Comparison of ENCODE assay signal across 12 mouse cellular contexts in genomic region chr4:129516925-129517324, GRCm38 (mm10). TPM values are rescaled to one million over a fixed set of nuclear protein-coding genes. Genes with fewer than 3 reads are reported as not detected.
DNase-seq lines count a peak whose midpoint lies in the region; ATAC-seq and TF ChIP-seq lines count a peak whose summit lies in the region.
"Had no signal": no experiment of that assay in that cellular context is flagged by ENCODE, and none has a peak within 500 bp of the region (broad histone marks: within the 10 kb centered on the region; RNA-seq: fewer than 3 reads in every experiment).

No protein-coding gene starts in this region.

- TF ChIP-seq POLR2A in limb, embryonic 14.5 days (IDR thresholded peaks at IDR 0.05; ENCODE audit: borderline replicate concordance, extremely low read depth, insufficient read depth, insufficient read length): no peak

- no peaks in the 10 kb centered on the region for H3K9me3 ChIP-seq in forebrain, embryonic 13.5 days (replicated peaks)
- no peaks in the 10 kb centered on the region for H3K9me3 ChIP-seq in forebrain, postnatal 0 days (ENCODE audit: low read length)
- no peaks in the 10 kb centered on the region for H3K9me3 ChIP-seq in limb, embryonic 14.5 days (ENCODE audit: control insufficient read depth, low read length)

- H3K27me3 ChIP-seq in forebrain, embryonic 13.5 days: no peaks in the 10 kb centered on the region
- H3K27me3 ChIP-seq in forebrain, postnatal 0 days (ENCODE audit: insufficient read depth, low read length): no peaks in the 10 kb centered on the region
- no peaks in the 10 kb centered on the region for H3K27me3 ChIP-seq in limb, embryonic 14.5 days (ENCODE audit: control insufficient read depth, insufficient read depth, low read length)

- TF ChIP-seq CTCF in forebrain, postnatal 0 days (IDR thresholded peaks at IDR 0.05; ENCODE audit: low read depth): no peak

- 0 out of 2 replicates have a peak overlapping the region, but pooled peaks have one; percentile 28 for H3K4me2 ChIP-seq in forebrain, embryonic 13.5 days
- H3K4me2 ChIP-seq in forebrain, postnatal 0 days (ENCODE audit: low read depth): no peak overlapping the region
- H3K4me2 ChIP-seq in limb, embryonic 14.5 days (replicated peaks; ENCODE audit: low read depth, low read length, severe bottlenecking): no peak overlapping the region

- 51% methylated on average over 2 of the region's 2 CpGs for WGBS in forebrain, embryonic 13.5 days
- 62% methylated on average over 2 of the region's 2 CpGs for WGBS in forebrain, postnatal 0 days
- 28% methylated on average over 2 of the region's 2 CpGs for WGBS in limb, embryonic 14.5 days

- peaks cover 66% of the 10 kb centered on the region for H3K36me3 ChIP-seq in forebrain, embryonic 13.5 days (ENCODE audit: poor library complexity, severe bottlenecking)
- H3K36me3 ChIP-seq in forebrain, postnatal 0 days (ENCODE audit: insufficient read depth): peaks cover 35% of the 10 kb centered on the region
- peaks cover 58% of the 10 kb centered on the region for H3K36me3 ChIP-seq in limb, embryonic 14.5 days (ENCODE audit: control insufficient read depth, insufficient read depth, low read length)

- H3K4me1 ChIP-seq in forebrain, embryonic 13.5 days: peaks cover 25% of the 10 kb centered on the region
- H3K4me1 ChIP-seq in forebrain, postnatal 0 days (ENCODE audit: insufficient read depth): no peaks in the 10 kb centered on the region
- peaks cover 6% of the 10 kb centered on the region; the same call in 1 of the 2 replicates for H3K4me1 ChIP-seq in limb, embryonic 14.5 days (ENCODE audit: control insufficient read depth, insufficient read depth, low read length)

- no peak overlapping the region for H3K9ac ChIP-seq in forebrain, embryonic 13.5 days
- H3K9ac ChIP-seq in forebrain, postnatal 0 days: no peak overlapping the region
- no peak overlapping the region for H3K9ac ChIP-seq in limb, embryonic 14.5 days (ENCODE audit: low read depth, low read length, severe bottlenecking)

- ATAC-seq in forebrain, embryonic 13.5 days: no peak
- no peak for ATAC-seq in forebrain, postnatal 0 days
- ATAC-seq in limb, embryonic 14.5 days (ENCODE audit: low FRiP score, low read depth): no peak

- peak overlapping the region; percentile 16; the same call in 1 of the 2 replicates for H3K27ac ChIP-seq in forebrain, embryonic 13.5 days
- no peak overlapping the region for H3K27ac ChIP-seq in forebrain, postnatal 0 days (ENCODE audit: low read depth, low read length)
- H3K27ac ChIP-seq in limb, embryonic 14.5 days (replicated peaks; ENCODE audit: low read depth, low read length): 0 out of 2 replicates have a peak overlapping the region, but pooled peaks have one; percentile 38

- no peak for DNase-seq in forebrain, postnatal 0 days
- peak; percentile 54 for DNase-seq in urinary bladder, postnatal 25 days (ENCODE audit: low spot score)
- no peak for DNase-seq in urinary bladder, postnatal 10 days (ENCODE audit: low spot score)
- no peak for DNase-seq in limb, embryonic 14.5 days (ENCODE audit: low spot score)
- DNase-seq in Muller cell, postnatal 12 days (ENCODE audit: inconsistent ontology term): no peak
- no peak for DNase-seq in right cerebral cortex, postnatal 14 days
- DNase-seq in ovary, postnatal 10 days (ENCODE audit: low spot score): no peak
- DNase-seq: liver had no signal

- H3K4me3 ChIP-seq in forebrain, embryonic 13.5 days: no peak overlapping the region
- no peak overlapping the region for H3K4me3 ChIP-seq in forebrain, postnatal 0 days (ENCODE audit: low read depth, low read length)
- H3K4me3 ChIP-seq in limb, embryonic 14.5 days (replicated peaks; ENCODE audit: low read length): no peak overlapping the region
- H3K4me3 ChIP-seq: myocyte had no signal

RNA-seq across cellular contexts. Expression of gene Marcksl1, which starts 3.5 kb away (rescaled TPM):
- 1,756 and 1,774 TPM in 2 replicates for polyA plus RNA-seq in forebrain, embryonic 13.5 days (2015; fragmentation: Nextera tagmentation; extraction: Ambion mirVana)
- total RNA-seq in forebrain, postnatal 0 days (2014; rRNA removed): 1,946 and 1,960 TPM in 2 replicates
- 2,276 and 2,298 TPM in 2 replicates for polyA plus RNA-seq in forebrain, postnatal 0 days (2015; fragmentation: Nextera tagmentation; extraction: Ambion mirVana)
- polyA plus RNA-seq in limb, embryonic 14.5 days (2012; rRNA removed): 563 and 613 TPM in 2 replicates
- 648 and 776 TPM in 2 replicates for polyA plus RNA-seq in limb, embryonic 14.5 days (2014; fragmentation: Nextera tagmentation; extraction: Ambion mirVana)

RNA-seq across cellular contexts. Expression of gene Hdac1, which starts 25.6 kb away (rescaled TPM):
- polyA plus RNA-seq in forebrain, embryonic 13.5 days (2015; fragmentation: Nextera tagmentation; extraction: Ambion mirVana): 189 and 191 TPM in 2 replicates
- 25.6 and 30.8 TPM in 2 replicates for total RNA-seq in forebrain, postnatal 0 days (2014; rRNA removed)
- 47.3 and 50.7 TPM in 2 replicates for polyA plus RNA-seq in forebrain, postnatal 0 days (2015; fragmentation: Nextera tagmentation; extraction: Ambion mirVana)
- 209 and 212 TPM in 2 replicates for polyA plus RNA-seq in limb, embryonic 14.5 days (2012; rRNA removed)
- polyA plus RNA-seq in limb, embryonic 14.5 days (2014; fragmentation: Nextera tagmentation; extraction: Ambion mirVana): 201 and 225 TPM in 2 replicates

RNA-seq across cellular contexts. Expression of gene Fam229a, which starts 25.9 kb away (rescaled TPM):
- not detected in 2 replicates for polyA plus RNA-seq in forebrain, embryonic 13.5 days (2015; fragmentation: Nextera tagmentation; extraction: Ambion mirVana)
- total RNA-seq in forebrain, postnatal 0 days (2014; rRNA removed): 1.8 TPM in 1 of 2 replicates, not detected in the other
- 1.7 and 2.6 TPM in 2 replicates for polyA plus RNA-seq in forebrain, postnatal 0 days (2015; fragmentation: Nextera tagmentation; extraction: Ambion mirVana)
- 0.15 TPM in 1 of 2 replicates, not detected in the other for polyA plus RNA-seq in limb, embryonic 14.5 days (2012; rRNA removed)
- not detected in 2 replicates for polyA plus RNA-seq in limb, embryonic 14.5 days (2014; fragmentation: Nextera tagmentation; extraction: Ambion mirVana)
- polyA plus RNA-seq: heart, embryonic 14.5 days; small intestine, adult 2 months had no signal

RNA-seq across cellular contexts. Expression of gene Tssk3, which starts 26.1 kb away (rescaled TPM):
- not detected in 2 replicates for polyA plus RNA-seq in forebrain, embryonic 13.5 days (2015; fragmentation: Nextera tagmentation; extraction: Ambion mirVana)
- 0.24 and 0.46 TPM in 2 replicates for total RNA-seq in forebrain, postnatal 0 days (2014; rRNA removed)
- 0.62 and 0.98 TPM in 2 replicates for polyA plus RNA-seq in forebrain, postnatal 0 days (2015; fragmentation: Nextera tagmentation; extraction: Ambion mirVana)
- not detected in 2 replicates for polyA plus RNA-seq in limb, embryonic 14.5 days (2012; rRNA removed)
- polyA plus RNA-seq in limb, embryonic 14.5 days (2014; fragmentation: Nextera tagmentation; extraction: Ambion mirVana): not detected in 2 replicates
- polyA plus RNA-seq: heart, embryonic 14.5 days; myocyte; small intestine, adult 2 months had no signal

RNA-seq across cellular contexts. Expression of gene Bsdc1, which starts 55.5 kb away (rescaled TPM):
- 32.8 and 33.6 TPM in 2 replicates for polyA plus RNA-seq in forebrain, embryonic 13.5 days (2015; fragmentation: Nextera tagmentation; extraction: Ambion mirVana)
- total RNA-seq in forebrain, postnatal 0 days (2014; rRNA removed): 57.0 and 61.6 TPM in 2 replicates
- 25.6 and 28.4 TPM in 2 replicates for polyA plus RNA-seq in forebrain, postnatal 0 days (2015; fragmentation: Nextera tagmentation; extraction: Ambion mirVana)
- polyA plus RNA-seq in limb, embryonic 14.5 days (2012; rRNA removed): 24.6 and 28.9 TPM in 2 replicates
- 27.6 and 29.9 TPM in 2 replicates for polyA plus RNA-seq in limb, embryonic 14.5 days (2014; fragmentation: Nextera tagmentation; extraction: Ambion mirVana)
